Mouse (Mus musculus): ENCODE data around the gene Lipe.
A peak's percentile ranks its signal among the peaks of the same experiment; 100 is the strongest.
"Not testable (repeated sequence)": the region's sequence is repeated elsewhere in the genome, so short reads cannot be mapped to it uniquely, and the experiment has no call there.

Gene Lipe

GRCm38 (mm10) chr7:25412833-25413441 is 14.4 kb upstream of the Lipe start, which contains the start of gene Cxcl17:
Gene Cxcl17, minus strand, starts transcription at chr7:25412886.
- no peak for DNase-seq

GRCm38 (mm10) chr7:25411861-25412260 is 13.4 kb upstream of the Lipe start:
- no peak for DNase-seq

GRCm38 (mm10) chr7:25410969-25411615 is 12.6 kb upstream of the Lipe start:
- DNase-seq = no peak

GRCm38 (mm10) chr7:25409114-25409760 is 10.7 kb upstream of the Lipe start:
- no peak for DNase-seq

- DNase-seq = no peak
These were observed 8.0 kb upstream of the Lipe start for GRCm38 (mm10) chr7:25406468-25406867.

- DNase-seq = no peak
These were observed 4.2 kb upstream of the Lipe start for GRCm38 (mm10) chr7:25402671-25403101.

- DNase-seq = no peak
These were observed 3.5 kb upstream of the Lipe start for GRCm38 (mm10) chr7:25401986-25402385.

- no peak for DNase-seq
These were observed 3.0 kb upstream of the Lipe start for GRCm38 (mm10) chr7:25401551-25401950.

- not testable (repeated sequence) for DNase-seq
These were observed 518 bp upstream of the Lipe start for GRCm38 (mm10) chr7:25399028-25399427.

GRCm38 (mm10) chr7:25396621-25397020 is 1.9 kb downstream of the Lipe start:
- no peak for DNase-seq

GRCm38 (mm10) chr7:25395558-25396521 is 2.7 kb downstream of the Lipe start:
- DNase-seq = peak; percentile 87 to 92

- no peak for DNase-seq
These were observed 3.3 kb downstream of the Lipe start for GRCm38 (mm10) chr7:25395186-25395557.

GRCm38 (mm10) chr7:25394754-25395153 is 3.8 kb downstream of the Lipe start:
- no peak for DNase-seq

GRCm38 (mm10) chr7:25393451-25394210 is 4.9 kb downstream of the Lipe start:
- DNase-seq = no peak

GRCm38 (mm10) chr7:25392851-25393250 is 5.7 kb downstream of the Lipe start:
- DNase-seq = no peak

GRCm38 (mm10) chr7:25391856-25392453 is 6.6 kb downstream of the Lipe start:
- DNase-seq = no peak

GRCm38 (mm10) chr7:25390986-25391385 is 7.5 kb downstream of the Lipe start:
- DNase-seq = no peak

GRCm38 (mm10) chr7:25390054-25390770 is 8.3 kb downstream of the Lipe start:
- no peak for DNase-seq

- DNase-seq = no peak
These were observed 9.6 kb downstream of the Lipe start for GRCm38 (mm10) chr7:25388916-25389315.

- no peak for DNase-seq
These were observed 10.6 kb downstream of the Lipe start for GRCm38 (mm10) chr7:25387811-25388440.
